Mouse (Mus musculus) forebrain, embryonic 14.5 days (tissue): ENCODE measurements around the gene Srp54c. TPM values are rescaled to one million over a fixed set of nuclear protein-coding genes. Genes with fewer than 3 reads are reported as not detected.
"Not testable (repeated sequence)": the region's sequence is repeated elsewhere in the genome, so short reads cannot be mapped to it uniquely, and the experiment has no call there.

Experiments
- ATAC-seq: fragments of 200-750 bp; cut with Nextera tagmentation; 2 replicates; pipeline ENCODE4 v1.8.0; 2017; ENCODE audit warnings: mild to moderate bottlenecking, moderate library complexity
- DNase-seq: peaks from one replicate; pipeline ENCODE4 v3.0.0-alpha.2; 2015; ENCODE audit warnings: low spot score
- H3K27ac ChIP-seq: fragments of 300-500 bp; sonication (generic); 2 replicates; pipeline ENCODE4 v1.5.1; 2014; ENCODE audit warnings: low read depth, mild to moderate bottlenecking, control low read depth, low read length, moderate library complexity
- H3K27me3 ChIP-seq: fragments of 300-500 bp; sonication (generic); replicated peaks from 2 replicates; pipeline ENCODE4 v1.6.1; 2014; ENCODE audit warnings: low read length, control low read depth, mixed read lengths; ENCODE audit not compliant: control insufficient read depth, insufficient read depth
- H3K36me3 ChIP-seq: fragments of 300-500 bp; sonication (generic); 2 replicates; pipeline ENCODE4 v1.6.1; 2014; ENCODE audit warnings: low read length, control low read depth; ENCODE audit not compliant: control insufficient read depth, insufficient read depth
- H3K4me1 ChIP-seq: fragments of 300-500 bp; sonication (generic); 2 replicates; pipeline ENCODE4 v1.6.1; 2014; ENCODE audit warnings: antibody characterized with exemption, low read length, control low read depth; ENCODE audit not compliant: control insufficient read depth, insufficient read depth
- H3K4me2 ChIP-seq: fragments of 300-500 bp; sonication (generic); 2 replicates; pipeline ENCODE4 v1.6.1; 2014; ENCODE audit warnings: mild to moderate bottlenecking, control low read depth, low read length
- H3K4me3 ChIP-seq: fragments of 300-500 bp; sonication (generic); 2 replicates; pipeline ENCODE4 v1.5.1; 2014; ENCODE audit warnings: low read depth, low read length, control low read depth
- H3K9ac ChIP-seq: fragments of 300-500 bp; sonication (generic); 2 replicates; pipeline ENCODE4 v1.6.1; 2014; ENCODE audit warnings: mild to moderate bottlenecking, low read length, control low read depth, moderate library complexity
- H3K9me3 ChIP-seq: fragments of 300-500 bp; sonication (generic); replicated peaks from 2 replicates; pipeline ENCODE4 v1.6.1; 2016; ENCODE audit warnings: low read length, control low read depth, mixed read lengths; ENCODE audit not compliant: control insufficient read depth
- WGBS: fragments of 180-500 bp; shearing (Covaris S2); extraction: QIAGEN DNeasy Blood & Tissue Kit; methylation state at CpG from one replicate; pipeline ENCODE4 v1.1.7; 2014; 5-methylcytosine and 5-hydroxymethylcytosine counted together
- polyA plus RNA-seq: library from polyadenylated mRNA; unstranded; fragments of >200 nt; fragmentation: Nextera tagmentation; extraction: Ambion mirVana; gene quantifications from 2 replicates; pipeline ENCODE4 v1.2.1, GENCODE M21; 2014

The Srp54c gene
- polyA plus RNA-seq = 80.1 and 89.6 TPM in 2 replicates

DNA sequence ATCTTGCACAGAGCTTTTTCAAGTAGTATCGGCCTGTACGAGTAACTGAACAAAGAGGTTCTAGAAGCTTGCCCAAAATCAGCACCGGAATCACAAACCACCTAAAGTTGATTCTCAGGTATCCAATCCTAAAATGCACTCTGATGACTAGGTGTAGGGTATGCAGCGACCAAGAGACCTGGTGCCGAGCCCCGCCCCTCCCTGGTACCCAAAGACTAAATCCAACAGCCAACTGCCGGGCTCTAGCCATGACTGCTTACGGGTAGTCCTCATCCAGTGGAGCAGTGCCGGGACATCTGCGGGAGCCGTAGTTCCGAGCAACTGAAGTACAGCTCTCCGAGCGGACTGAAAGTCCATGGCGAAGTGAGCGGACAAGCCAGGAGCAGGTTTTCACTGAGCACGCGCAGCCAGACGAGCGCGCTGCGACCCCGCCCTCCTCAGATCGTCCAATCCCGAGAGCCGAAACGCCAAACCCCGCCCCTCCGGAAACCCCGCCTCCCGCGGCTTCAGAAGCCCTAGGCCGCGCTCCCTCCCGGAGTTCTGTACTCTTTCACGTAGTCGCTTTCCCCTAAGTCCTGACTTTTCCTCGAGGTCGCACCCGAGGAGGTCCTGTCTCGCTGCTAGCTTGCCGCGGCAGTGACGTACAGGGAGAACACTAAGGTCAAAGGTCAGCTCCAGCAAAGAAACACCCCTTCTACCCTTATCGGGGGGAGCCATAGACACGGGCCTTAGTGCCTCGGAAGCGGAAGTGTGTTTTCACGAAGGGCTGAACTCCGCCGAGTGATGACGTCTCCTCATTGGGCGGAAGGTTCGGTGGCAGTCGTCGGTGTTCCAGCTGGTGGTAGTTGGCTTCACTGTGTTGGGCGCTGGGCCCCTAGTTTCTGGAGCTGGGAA is at the start of gene Srp54c:
Gene Srp54c, plus strand, starts transcription at position 543 of the 894 bp plus-strand sequence.
- H3K9ac ChIP-seq = not testable (repeated sequence)
- WGBS = no CpG with 5 or more reads among the region's 57 CpGs

DNA sequence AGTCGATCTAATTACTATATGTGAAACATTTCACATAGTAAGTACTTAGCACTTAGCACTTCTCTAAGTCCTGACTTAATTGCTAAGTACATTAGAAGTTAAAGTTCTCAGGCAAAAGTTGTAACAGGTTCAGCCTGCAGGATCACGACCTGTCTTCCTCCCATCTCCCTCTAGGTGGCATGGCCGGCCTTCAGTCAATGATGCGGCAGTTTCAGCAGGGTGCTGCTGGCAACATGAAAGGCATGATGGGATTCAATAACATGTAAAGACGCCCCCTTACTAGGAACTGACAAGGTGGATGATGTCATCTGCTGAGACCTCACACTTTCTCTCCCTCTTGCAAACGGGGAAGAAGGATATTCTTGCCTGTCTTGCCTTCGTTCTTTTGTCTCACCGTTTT is 42.3 kb upstream of the Srp54c start:
- whole genome bisulfite sequencing = no CpG with 5 or more reads among the region's 8 CpGs
- not testable (repeated sequence) for H3K4me3 ChIP-seq, H3K4me2 ChIP-seq, H3K9me3 ChIP-seq, H3K36me3 ChIP-seq, H3K4me1 ChIP-seq, H3K27ac ChIP-seq, ATAC-seq, DNase-seq, H3K9ac ChIP-seq, H3K27me3 ChIP-seq

More for the DNA sequence above, at the start of gene Srp54c:
- not testable (repeated sequence) for H3K9me3 ChIP-seq, H3K4me2 ChIP-seq, H3K27ac ChIP-seq, H3K36me3 ChIP-seq, H3K4me1 ChIP-seq, H3K27me3 ChIP-seq, DNase-seq
- H3K4me3 ChIP-seq = peak within 1 kb of the TSS; percentile 25
- ATAC-seq = peak; percentile 99

DNA sequence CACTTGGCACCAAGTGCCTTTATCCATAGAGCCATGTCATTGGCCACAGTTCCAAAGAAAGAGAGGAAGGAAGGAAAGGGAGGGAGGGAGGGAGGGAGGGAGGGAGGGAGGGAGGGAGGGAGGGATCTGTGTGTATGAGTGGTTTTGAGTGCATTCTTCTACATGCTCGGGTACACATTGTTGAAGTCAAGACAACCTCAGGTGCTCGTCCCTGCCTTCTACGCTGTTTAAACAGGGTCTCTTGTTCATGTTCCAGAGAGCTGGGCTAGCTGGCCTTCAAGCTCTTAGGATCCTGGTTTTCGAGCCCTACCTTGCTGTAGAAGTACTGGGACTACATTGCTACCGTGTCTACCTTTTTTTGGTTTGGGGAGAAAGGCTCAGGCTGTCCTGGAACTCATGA is 40.8 kb upstream of the Srp54c start:
- H3K27me3 ChIP-seq, H3K9me3 ChIP-seq, H3K4me1 ChIP-seq, H3K9ac ChIP-seq, H3K4me2 ChIP-seq, DNase-seq, H3K27ac ChIP-seq, H3K4me3 ChIP-seq, ATAC-seq, H3K36me3 ChIP-seq: not testable (repeated sequence)
- no CpG with 5 or more reads among the region's 5 CpGs for WGBS

DNA sequence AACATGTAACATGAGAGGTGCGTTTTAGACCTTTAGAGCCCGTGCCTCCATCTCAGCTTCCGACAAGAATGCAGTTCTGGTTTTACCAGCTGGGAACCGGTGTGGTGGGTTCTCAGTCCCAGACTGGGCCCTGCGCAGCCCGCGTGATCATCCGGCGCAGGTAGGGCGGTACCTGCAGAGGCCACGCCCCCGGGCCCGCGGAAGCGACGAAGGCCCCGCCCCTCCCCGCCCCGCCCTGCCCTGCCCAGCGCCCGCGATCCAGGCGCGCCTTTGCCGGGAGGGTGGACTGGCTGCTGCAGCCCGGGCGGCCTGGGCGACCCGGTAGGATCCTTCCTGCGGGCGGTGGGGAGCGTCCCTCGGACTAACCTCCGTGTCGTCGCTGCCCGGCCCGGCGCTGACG is 30.7 kb upstream of the Srp54c start, which contains the start of gene 1700047I17Rik2:
Gene 1700047I17Rik2, plus strand, starts transcription at position 287 of the 400 bp plus-strand sequence.
- H3K4me3 ChIP-seq, H3K4me2 ChIP-seq, H3K36me3 ChIP-seq, DNase-seq, H3K4me1 ChIP-seq, H3K27me3 ChIP-seq, H3K9me3 ChIP-seq, H3K27ac ChIP-seq, H3K9ac ChIP-seq: not testable (repeated sequence)
- no CpG with 5 or more reads among the region's 40 CpGs for WGBS
- ATAC-seq = peak; percentile 99

DNA sequence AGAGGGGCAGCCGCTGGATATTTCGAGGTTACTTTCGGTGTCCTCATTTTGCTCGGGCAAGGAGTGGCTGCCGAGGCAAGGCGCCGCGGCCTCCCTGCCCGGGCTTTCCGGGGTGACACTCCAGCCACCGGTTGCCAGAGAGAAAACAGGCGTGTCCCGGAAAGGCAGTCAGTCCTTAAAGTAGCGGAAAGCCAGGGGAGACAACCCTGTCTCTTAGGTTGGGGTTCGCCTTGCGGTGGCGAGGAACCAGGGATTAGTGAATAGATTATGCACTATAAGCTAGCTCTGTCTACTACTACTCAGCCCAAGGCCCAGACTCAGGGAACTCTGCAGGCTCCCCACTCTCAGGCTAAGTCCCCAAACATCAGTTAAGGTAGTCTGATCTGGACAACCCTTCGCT is 30.2 kb upstream of the Srp54c start:
- H3K9ac ChIP-seq, H3K4me2 ChIP-seq, H3K4me3 ChIP-seq, H3K27me3 ChIP-seq, H3K36me3 ChIP-seq, H3K9me3 ChIP-seq, H3K4me1 ChIP-seq, DNase-seq, H3K27ac ChIP-seq: not testable (repeated sequence)
- peak; percentile 62 for ATAC-seq
- WGBS = no CpG with 5 or more reads among the region's 18 CpGs

DNA sequence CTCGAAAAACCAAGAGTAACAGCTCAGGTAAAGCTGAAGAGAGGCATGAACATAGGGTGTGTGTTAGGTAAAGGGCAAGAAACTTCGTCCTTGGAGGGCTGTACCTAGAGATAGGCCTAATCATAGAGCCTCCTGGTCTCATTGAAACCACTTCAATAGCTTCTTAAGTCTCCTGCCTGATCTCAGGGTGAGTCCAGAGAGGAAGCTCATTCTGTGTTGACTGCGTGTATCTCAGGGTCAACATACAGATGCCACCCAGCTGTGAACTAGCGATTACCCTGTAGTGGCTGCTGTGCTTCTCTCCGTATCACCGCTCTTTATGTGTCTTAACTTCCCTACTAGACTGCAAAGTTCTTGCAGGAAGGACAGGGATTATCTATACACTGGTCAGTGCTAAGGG is 17.0 kb upstream of the Srp54c start:
- H3K9ac ChIP-seq, H3K9me3 ChIP-seq, ATAC-seq, H3K4me2 ChIP-seq, DNase-seq, H3K27ac ChIP-seq, H3K4me3 ChIP-seq, H3K4me1 ChIP-seq, H3K36me3 ChIP-seq, H3K27me3 ChIP-seq: not testable (repeated sequence)
- no CpG with 5 or more reads among the region's 6 CpGs for WGBS

DNA sequence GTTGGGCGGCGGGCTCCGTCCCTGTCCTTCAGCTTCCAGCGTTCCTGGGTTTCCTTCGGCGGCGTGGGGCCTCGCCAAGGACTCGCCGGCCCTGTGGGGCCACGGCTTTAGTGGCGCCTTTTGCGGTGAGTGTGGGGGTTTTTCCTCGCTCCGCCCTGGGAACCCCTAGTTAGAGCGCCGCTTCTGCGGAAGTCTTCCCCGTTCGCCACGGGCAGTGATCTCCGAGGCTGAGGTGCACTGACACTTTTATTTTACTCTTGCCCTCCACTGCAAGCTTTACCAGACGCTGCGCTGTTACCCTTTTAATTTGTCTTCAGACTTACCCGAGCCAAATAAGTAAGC is 523 bp downstream of the Srp54c start:
- H3K9me3 ChIP-seq, ATAC-seq, H3K9ac ChIP-seq: not testable (repeated sequence)

DNA sequence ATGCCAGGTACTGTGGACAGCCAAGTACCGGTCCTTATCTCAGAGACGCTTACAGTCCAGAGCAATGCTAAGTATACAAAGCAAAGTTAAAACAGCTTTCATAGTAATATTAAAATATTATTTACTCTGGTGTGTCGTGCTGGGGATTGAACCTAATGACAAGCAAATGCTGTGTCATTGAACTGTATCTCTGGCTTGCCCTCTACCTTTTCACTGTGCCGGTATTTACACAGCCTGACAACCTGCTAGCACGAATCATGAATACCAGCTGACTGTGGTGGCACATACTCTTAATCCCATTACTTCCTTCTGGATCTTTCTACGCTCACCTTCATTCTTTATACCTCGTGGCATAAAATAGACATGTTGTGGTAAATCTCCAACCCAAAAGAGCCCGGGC is 12.3 kb downstream of the Srp54c start:
- not testable (repeated sequence) for H3K4me3 ChIP-seq, H3K27ac ChIP-seq, ATAC-seq, H3K4me1 ChIP-seq, H3K4me2 ChIP-seq, H3K36me3 ChIP-seq, H3K9ac ChIP-seq, H3K9me3 ChIP-seq, H3K27me3 ChIP-seq, DNase-seq
- WGBS = no CpG with 5 or more reads among the region's 8 CpGs

More for the DNA sequence above, 523 bp downstream of the Srp54c start:
- not testable (repeated sequence) for H3K27me3 ChIP-seq, H3K27ac ChIP-seq, H3K4me2 ChIP-seq, H3K4me1 ChIP-seq, DNase-seq, H3K36me3 ChIP-seq
- 0% methylated on average over 7 of the region's 25 CpGs for WGBS
- H3K4me3 ChIP-seq = peak overlapping the region; percentile 25

DNA sequence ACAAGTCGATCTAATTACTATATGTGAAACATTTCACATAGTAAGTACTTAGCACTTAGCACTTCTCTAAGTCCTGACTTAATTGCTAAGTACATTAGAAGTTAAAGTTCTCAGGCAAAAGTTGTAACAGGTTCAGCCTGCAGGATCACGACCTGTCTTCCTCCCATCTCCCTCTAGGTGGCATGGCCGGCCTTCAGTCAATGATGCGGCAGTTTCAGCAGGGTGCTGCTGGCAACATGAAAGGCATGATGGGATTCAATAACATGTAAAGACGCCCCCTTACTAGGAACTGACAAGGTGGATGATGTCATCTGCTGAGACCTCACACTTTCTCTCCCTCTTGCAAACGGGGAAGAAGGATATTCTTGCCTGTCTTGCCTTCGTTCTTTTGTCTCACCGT is 32.0 kb downstream of the Srp54c start:
- not testable (repeated sequence) for H3K4me1 ChIP-seq, H3K4me3 ChIP-seq, ATAC-seq, H3K9ac ChIP-seq, H3K4me2 ChIP-seq, H3K27me3 ChIP-seq, H3K27ac ChIP-seq, DNase-seq, H3K9me3 ChIP-seq
- H3K36me3 ChIP-seq = peaks cover 22% of the 10 kb centered on the region
- WGBS = no CpG with 5 or more reads among the region's 8 CpGs
